Mouse (Mus musculus): ENCODE results near the gene Bub1. TPM values are rescaled to one million over a fixed set of nuclear protein-coding genes. Genes with fewer than 3 reads are reported as not detected.

The Bub1 gene
- polyA plus RNA-seq, 1 experiment from 2014 or later = 4.5 TPM

DNA sequence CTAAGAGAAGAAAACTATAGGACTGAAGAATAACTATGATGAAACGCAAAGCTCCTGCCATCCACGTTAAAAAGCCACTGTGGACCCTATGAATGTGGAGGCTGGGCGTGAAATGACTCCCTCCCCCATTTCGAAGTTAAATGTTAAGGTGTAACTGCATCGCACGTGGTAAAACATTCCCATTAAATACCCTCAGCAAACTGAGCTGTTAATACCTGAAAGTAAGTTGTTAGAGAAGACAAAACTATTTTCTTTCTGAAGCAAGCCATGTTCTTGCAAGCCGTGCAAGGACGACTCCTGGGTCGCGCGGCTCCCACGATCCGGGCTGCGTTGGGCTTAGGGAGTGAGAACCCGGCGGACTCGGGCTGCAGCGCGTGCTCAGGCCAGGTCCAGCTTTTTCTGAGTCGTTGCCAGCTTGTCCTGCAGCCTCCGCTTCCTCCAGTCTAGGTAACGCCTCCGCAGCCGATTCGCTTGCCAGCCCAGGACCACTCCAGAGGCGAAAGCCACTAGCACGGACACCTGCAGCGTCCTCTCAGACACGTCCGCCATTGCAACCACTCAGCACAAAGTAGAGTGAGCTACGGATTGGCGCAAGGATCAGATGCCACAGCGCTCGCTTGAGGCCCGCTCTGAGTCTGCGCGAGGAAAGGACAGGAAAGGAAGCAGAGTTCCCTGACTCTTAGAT lies 39.6 kb downstream of the Bub1 start, which contains the start of gene Mtln:
Mtln (minus strand) TSS at position 570 of the 685 bp plus-strand sequence.
- H3K4me3 ChIP-seq (ENCODE audit: inconsistent target) = peak within 1 kb of the TSS; percentile 60
- peak within 1 kb of the TSS; percentile 27; the same call in 1 of the 2 replicates for H3K27ac ChIP-seq
- no peaks in the 10 kb centered on the region for H3K36me3 ChIP-seq (ENCODE audit: inconsistent target)
- peaks cover 8% of the 10 kb centered on the region; the same call in 1 of the 2 replicates for H3K79me2 ChIP-seq (ENCODE audit: inconsistent target)
- 0% methylated on average over 37 of the region's 37 CpGs for WGBS (ENCODE audit: missing documents)

GRCm38 (mm10) chr2:127789651-127790270 lies 41.9 kb downstream of the Bub1 start:
- H3K27ac ChIP-seq = no peak overlapping the region
- WGBS (ENCODE audit: missing documents) = 57% methylated on average over 9 of the region's 9 CpGs
- no peak overlapping the region for H3K4me3 ChIP-seq (ENCODE audit: inconsistent target)
- H3K36me3 ChIP-seq (ENCODE audit: inconsistent target) = no peaks in the 10 kb centered on the region
- H3K79me2 ChIP-seq (ENCODE audit: inconsistent target) = peaks cover 8% of the 10 kb centered on the region; the same call in 1 of the 2 replicates

DNA sequence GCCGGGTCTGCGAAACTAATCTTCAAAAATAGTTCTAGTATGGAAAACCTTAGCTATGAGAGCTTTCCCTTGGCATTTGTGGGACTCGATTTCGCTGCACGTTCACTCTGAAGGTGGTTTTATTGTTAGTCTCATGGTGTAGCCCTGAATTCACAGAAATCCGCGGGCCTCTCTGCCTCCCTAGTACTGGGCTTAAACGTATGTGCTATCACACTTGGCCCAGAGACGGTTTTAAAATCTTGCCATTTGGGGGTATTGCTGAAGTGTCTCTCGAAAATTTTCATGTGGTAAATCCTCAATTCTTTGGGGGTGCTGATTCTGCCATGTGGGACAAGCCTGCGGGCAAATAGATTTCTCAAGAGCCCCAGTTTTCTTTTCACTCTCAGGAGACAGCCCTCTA lies 42.5 kb downstream of the Bub1 start:
- Histone ChIP-seq H3K36me3 (ENCODE audit: inconsistent target) (no peaks in the 10 kb centered on the region), H3K27ac (peak overlapping the region; percentile 35), H3K79me2 (ENCODE audit: inconsistent target) (peaks cover 8% of the 10 kb centered on the region; the same call in 1 of the 2 replicates), H3K4me3 (ENCODE audit: inconsistent target) (peak overlapping the region; percentile 51)
- WGBS (ENCODE audit: missing documents) = 7% methylated on average over 11 of the region's 11 CpGs

DNA sequence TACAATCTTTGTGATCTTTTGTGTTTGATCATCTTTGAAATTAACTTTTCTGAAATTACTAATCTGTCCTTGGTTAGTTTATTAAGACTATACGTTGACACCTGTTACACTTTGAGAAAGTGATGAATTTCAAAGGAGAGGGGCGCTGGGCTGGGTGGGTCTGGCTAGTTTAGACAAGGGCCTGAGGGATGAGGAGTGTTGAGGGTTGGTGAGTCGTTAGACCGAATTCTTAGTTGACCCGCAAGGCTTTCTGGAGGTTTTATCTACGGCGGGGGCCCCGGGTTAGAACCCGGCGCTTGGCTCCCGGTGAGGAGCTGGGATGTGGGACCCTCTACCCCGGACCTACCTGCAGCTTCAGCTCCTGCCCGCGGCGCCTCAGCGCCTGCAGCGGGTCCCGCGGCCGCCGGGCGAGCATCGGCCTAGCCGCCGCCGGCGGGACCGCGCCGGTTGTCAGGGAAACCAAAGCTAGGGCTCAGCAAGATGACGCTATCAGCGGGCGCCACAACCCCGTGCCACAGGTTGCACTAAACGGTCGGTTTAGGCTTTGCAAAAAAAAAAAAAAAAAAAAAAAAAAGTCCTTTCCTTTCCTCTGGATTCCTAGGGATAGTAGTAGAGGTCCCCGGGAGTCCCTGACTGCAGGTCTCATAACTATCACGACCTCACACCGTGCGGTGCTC lies 43.1 kb downstream of the Bub1 start, which contains the start of gene Nphp1:
Nphp1 (minus strand) TSS at position 458 of the 677 bp plus-strand sequence.
- Histone ChIP-seq H3K36me3 (ENCODE audit: inconsistent target) (no peaks in the 10 kb centered on the region), H3K79me2 (ENCODE audit: inconsistent target) (peaks cover 8% of the 10 kb centered on the region; the same call in 1 of the 2 replicates), H3K4me3 (ENCODE audit: inconsistent target) (peak within 1 kb of the TSS; percentile 51), H3K27ac (peak within 1 kb of the TSS; percentile 35)
- 2% methylated on average over 39 of the region's 40 CpGs for WGBS (ENCODE audit: missing documents)

DNA sequence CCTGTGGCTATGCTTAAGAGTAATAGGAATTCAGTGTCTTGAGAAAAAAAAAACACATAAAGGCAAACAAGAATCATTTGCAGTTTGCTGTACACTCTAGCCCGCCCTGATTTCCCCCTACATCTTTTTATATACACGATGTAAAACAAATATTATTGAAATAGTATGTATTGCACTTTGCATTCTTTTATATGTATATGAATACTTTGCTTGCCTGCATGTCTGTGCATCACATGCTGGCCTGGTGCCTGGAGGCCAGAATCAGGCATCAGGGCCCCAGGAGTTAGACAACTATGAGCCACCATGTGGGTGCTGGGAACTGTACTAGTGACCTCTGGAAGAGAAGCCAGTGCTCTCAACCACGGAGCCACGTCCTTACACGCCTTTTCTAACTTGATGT lies 44.4 kb downstream of the Bub1 start:
- Histone ChIP-seq H3K27ac (no peak overlapping the region), H3K4me3 (ENCODE audit: inconsistent target) (no peak overlapping the region), H3K36me3 (ENCODE audit: inconsistent target) (no peaks in the 10 kb centered on the region), H3K79me2 (ENCODE audit: inconsistent target) (peaks cover 8% of the 10 kb centered on the region; the same call in 1 of the 2 replicates)
- 86% methylated on average over 5 of the region's 5 CpGs for WGBS (ENCODE audit: missing documents)

DNA sequence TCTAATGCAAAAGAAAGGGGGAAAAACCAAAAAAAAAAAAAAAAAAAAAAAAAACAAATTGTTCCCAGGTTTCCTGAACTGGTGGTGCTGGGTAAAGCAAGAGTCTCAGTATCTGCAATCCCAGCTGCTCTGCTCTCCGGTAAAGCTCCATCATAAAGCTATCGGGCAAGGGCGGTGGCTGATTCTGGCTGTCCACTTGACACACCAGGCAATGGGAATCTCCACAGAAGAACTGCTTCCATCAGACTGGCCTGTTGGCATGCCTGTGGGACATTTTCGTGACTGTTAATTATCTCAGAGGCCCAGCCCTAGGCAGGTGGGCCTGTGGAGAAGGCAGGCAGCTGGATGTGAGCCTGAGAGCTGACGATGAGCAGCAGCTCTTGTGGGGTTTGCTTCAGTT lies 53.2 kb downstream of the Bub1 start:
- Histone ChIP-seq H3K4me3 (ENCODE audit: inconsistent target) (no peak overlapping the region), H3K27ac (no peak overlapping the region), H3K79me2 (ENCODE audit: inconsistent target) (no peaks in the 10 kb centered on the region), H3K36me3 (ENCODE audit: inconsistent target) (no peaks in the 10 kb centered on the region)
- 90% methylated on average over 5 of the region's 5 CpGs for WGBS (ENCODE audit: missing documents)

GRCm38 (mm10) chr2:127775013-127775412 lies 56.7 kb downstream of the Bub1 start:
- H3K36me3 ChIP-seq (ENCODE audit: inconsistent target) = no peaks in the 10 kb centered on the region
- H3K27ac ChIP-seq = no peak overlapping the region
- no peak overlapping the region for H3K4me3 ChIP-seq (ENCODE audit: inconsistent target)
- no peaks in the 10 kb centered on the region for H3K79me2 ChIP-seq (ENCODE audit: inconsistent target)
- WGBS (ENCODE audit: missing documents) = 90% methylated on average over 3 of the region's 3 CpGs

GRCm38 (mm10) chr2:127774578-127774941 lies 57.1 kb downstream of the Bub1 start:
- Histone ChIP-seq H3K27ac (no peak overlapping the region), H3K4me3 (ENCODE audit: inconsistent target) (no peak overlapping the region), H3K79me2 (ENCODE audit: inconsistent target) (no peaks in the 10 kb centered on the region), H3K36me3 (ENCODE audit: inconsistent target) (no peaks in the 10 kb centered on the region)
- WGBS (ENCODE audit: missing documents) = 100% methylated on average over 1 of the region's 1 CpGs

GRCm38 (mm10) chr2:127773938-127774577 lies 57.6 kb downstream of the Bub1 start:
- WGBS (ENCODE audit: missing documents) = 85% methylated on average over 13 of the region's 15 CpGs
- Histone ChIP-seq H3K27ac (no peak overlapping the region), H3K79me2 (ENCODE audit: inconsistent target) (no peaks in the 10 kb centered on the region), H3K4me3 (ENCODE audit: inconsistent target) (no peak overlapping the region), H3K36me3 (ENCODE audit: inconsistent target) (no peaks in the 10 kb centered on the region)

DNA sequence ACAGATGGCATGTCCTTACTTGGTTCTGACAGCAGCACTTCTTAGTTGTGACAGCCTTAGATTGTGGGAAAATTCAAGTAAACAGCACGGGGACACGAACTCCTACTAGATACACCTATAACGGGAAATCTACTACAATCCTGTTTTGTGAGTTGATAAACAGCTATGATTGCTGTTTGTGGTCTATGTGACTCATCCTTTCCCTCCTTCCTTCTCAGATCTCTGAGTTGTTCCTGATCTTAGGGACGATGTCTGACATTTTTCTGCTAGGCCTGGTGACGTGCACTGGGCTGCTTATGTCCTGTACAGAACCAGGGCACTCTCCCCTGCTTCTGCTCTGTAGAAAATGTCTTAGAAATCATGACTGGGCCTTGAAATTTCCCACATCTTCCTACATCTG lies 70.1 kb downstream of the Bub1 start:
- Histone ChIP-seq H3K27ac (no peak overlapping the region), H3K36me3 (ENCODE audit: inconsistent target) (no peaks in the 10 kb centered on the region), H3K4me3 (ENCODE audit: inconsistent target) (no peak overlapping the region), H3K79me2 (ENCODE audit: inconsistent target) (no peaks in the 10 kb centered on the region)
- WGBS (ENCODE audit: missing documents) = 85% methylated on average over 5 of the region's 5 CpGs

- H3K4me3 ChIP-seq (ENCODE audit: inconsistent target) = no peak overlapping the region
- no peaks in the 10 kb centered on the region for H3K36me3 ChIP-seq (ENCODE audit: inconsistent target)
- no peaks in the 10 kb centered on the region for H3K79me2 ChIP-seq (ENCODE audit: inconsistent target)
- 82% methylated on average over 10 of the region's 10 CpGs for WGBS (ENCODE audit: missing documents)
- H3K27ac ChIP-seq = no peak overlapping the region
Measured at GRCm38 (mm10) chr2:127760429-127761000, 71.2 kb downstream of the Bub1 start.

DNA sequence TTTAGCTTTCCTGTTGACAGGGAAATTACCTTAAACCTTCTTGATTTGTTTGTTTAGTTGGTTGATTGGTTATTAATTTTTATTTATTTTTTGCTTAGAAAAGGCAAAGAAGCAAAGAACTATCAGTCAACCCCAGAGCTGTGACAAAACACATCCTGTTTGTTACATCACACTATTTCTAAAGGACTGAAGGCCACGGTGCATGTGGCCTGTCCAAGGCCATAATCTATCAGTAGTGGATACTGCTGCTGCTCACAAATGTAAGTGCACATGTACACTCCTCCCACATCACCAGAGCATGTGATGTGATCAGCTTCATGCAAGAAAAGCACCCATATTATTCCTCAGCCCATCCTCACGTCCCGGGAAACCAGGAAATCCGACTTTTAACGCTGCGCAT lies 71.7 kb downstream of the Bub1 start:
- 84% methylated on average over 6 of the region's 6 CpGs for WGBS (ENCODE audit: missing documents)

DNA sequence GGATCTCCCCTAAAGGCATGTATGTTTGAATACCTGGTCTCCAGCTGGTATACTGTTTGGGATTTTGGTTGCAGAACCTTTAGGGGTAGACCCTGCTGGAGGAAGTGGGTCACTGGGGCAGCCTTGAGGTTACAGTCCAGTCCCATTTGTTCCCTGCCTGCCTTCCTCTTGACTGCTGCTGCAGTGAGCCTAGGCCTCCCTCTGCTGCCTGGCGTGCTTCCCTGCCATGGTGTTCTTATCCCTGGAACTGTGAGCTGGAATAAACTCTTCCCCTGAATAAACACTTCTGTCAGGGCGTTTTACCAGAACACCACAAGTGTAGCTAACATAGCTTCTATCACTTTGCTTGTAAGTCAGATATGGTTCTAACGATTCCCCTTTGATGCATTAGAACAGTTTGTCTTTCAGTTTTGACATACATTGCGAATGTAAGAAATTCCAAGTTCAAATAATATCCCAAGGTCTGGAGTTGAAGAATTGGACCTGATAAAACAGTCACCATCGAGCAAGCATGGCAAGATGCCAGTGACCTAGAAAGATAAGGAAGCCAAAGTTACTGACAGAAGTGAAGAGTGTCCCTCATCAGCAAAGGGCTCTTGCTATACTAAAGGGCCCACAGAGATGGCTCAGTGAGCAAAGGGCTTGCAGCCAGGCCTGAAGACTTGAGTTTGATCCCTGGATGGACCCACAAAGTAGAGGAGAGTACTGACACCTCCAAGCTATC lies 72.3 kb downstream of the Bub1 start:
- Histone ChIP-seq H3K36me3 (ENCODE audit: inconsistent target) (no peaks in the 10 kb centered on the region), H3K27ac (no peak overlapping the region), H3K79me2 (ENCODE audit: inconsistent target) (no peaks in the 10 kb centered on the region), H3K4me3 (ENCODE audit: inconsistent target) (no peak overlapping the region)
- WGBS (ENCODE audit: missing documents) = 90% methylated on average over 5 of the region's 5 CpGs

More for the DNA sequence above, 71.7 kb downstream of the Bub1 start:
- Histone ChIP-seq H3K79me2 (ENCODE audit: inconsistent target) (no peaks in the 10 kb centered on the region), H3K27ac (no peak overlapping the region), H3K4me3 (ENCODE audit: inconsistent target) (no peak overlapping the region), H3K36me3 (ENCODE audit: inconsistent target) (no peaks in the 10 kb centered on the region)

DNA sequence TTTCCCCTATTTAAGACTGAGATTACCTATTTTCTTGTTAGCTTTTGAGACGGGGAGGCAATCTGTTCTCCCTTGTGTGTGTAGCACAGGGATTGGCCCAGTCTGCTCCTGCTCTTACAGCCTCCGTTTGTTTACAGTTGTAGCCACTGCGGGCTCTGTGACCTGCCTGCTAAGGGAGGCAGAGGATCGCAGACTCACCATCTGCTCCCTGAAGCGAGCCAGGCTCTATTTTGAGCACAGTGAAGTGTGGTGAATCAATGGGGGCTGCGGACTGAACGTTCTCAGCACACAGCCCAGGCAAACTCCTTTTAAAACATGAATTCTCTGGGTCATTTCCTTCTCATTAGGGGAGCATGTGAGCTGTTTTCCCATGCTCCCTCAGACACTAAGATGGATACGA lies 74.5 kb downstream of the Bub1 start:
- Histone ChIP-seq H3K27ac (no peak overlapping the region), H3K4me3 (ENCODE audit: inconsistent target) (no peak overlapping the region), H3K36me3 (ENCODE audit: inconsistent target) (no peaks in the 10 kb centered on the region), H3K79me2 (ENCODE audit: inconsistent target) (no peaks in the 10 kb centered on the region)
- WGBS (ENCODE audit: missing documents) = 88% methylated on average over 8 of the region's 8 CpGs
